Mouse (Mus musculus): ENCODE measurements at regions not wholly inside any gene's neighbourhood (a gene's known extent, or its start where the extent isn't known, plus 50 kb on each side); places are given as distances from the start of the nearest gene placed in this dataset.

DNA sequence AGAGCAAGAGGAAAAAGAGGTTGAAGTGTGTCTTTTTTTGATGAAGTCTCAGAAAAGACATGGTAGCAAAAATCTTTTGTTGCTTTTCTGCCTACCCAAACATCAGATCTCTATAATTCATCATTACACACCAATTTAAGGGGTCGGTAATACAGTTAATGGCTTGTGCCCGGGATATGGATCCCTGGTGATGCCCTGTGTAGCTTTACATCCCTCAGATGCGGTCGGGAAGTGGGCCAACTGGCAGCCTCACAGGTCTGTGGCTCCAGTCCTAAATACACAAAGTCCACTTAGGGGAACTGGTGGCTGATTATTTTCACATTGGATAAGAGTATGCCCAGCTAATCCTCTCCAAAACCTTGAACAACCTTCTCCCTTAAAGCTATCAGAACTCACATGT lies 258.4 kb upstream of the Apob start:
- no peak for TF ChIP-seq CTCF (IDR thresholded peaks at IDR 0.05; ENCODE audit: control insufficient read depth, insufficient read depth, insufficient replicate concordance, low read depth, low read length)
- no peak for TF ChIP-seq POLR2A (IDR thresholded peaks at IDR 0.05; ENCODE audit: control insufficient read depth, low read depth, low read length)

All from testis, adult 2 months (tissue).